Mouse (Mus musculus) CH12.LX (cell line): ENCODE measurements around the gene Fam92b. TPM values are rescaled to one million over a fixed set of nuclear protein-coding genes. Genes with fewer than 3 reads are reported as not detected.

Experiments
- DNase-seq: peaks from one replicate; pipeline ENCODE4 v3.0.0-alpha.2; 2013; ENCODE audit errors: extremely low read depth
- H3K27ac ChIP-seq: 2 replicates; pipeline ENCODE4 v1.5.1; 2012; ENCODE audit warnings: low read depth, mild to moderate bottlenecking, control low read depth, moderate library complexity; ENCODE audit not compliant: insufficient read depth
- H3K27me3 ChIP-seq: replicated peaks from 2 replicates; pipeline ENCODE3; 2012; ENCODE audit warnings: inconsistent platforms
- H3K36me3 ChIP-seq, 2 experiments: replicated peaks in 1 of 2; 2 replicates each; pipeline versions ENCODE3 to v1.6.1; 2012; ENCODE audit warnings: inconsistent platforms in 1 of 2, low read length in 1 of 2, mild to moderate bottlenecking in 1 of 2, mixed read lengths in 1 of 2, moderate library complexity in 1 of 2; ENCODE audit not compliant: control insufficient read depth in 1 of 2, insufficient read depth in 1 of 2
- H3K4me1 ChIP-seq, 2 experiments: 2 replicates each; pipeline ENCODE4 v1.6.1; 2012; ENCODE audit warnings: inconsistent platforms in 1 of 2, moderate library complexity in 1 of 2; ENCODE audit not compliant: insufficient read depth in 2 of 2, control insufficient read depth in 1 of 2
- H3K4me2 ChIP-seq: 2 replicates; pipeline ENCODE4 v1.6.1; 2012; ENCODE audit warnings: low read depth, mild to moderate bottlenecking, control low read depth; ENCODE audit not compliant: poor library complexity, insufficient read depth, severe bottlenecking
- H3K4me3 ChIP-seq, 3 experiments: fragments of 150-350 bp in 1 of 3; sonication (generic) in 1 of 3; replicated peaks in 1 of 3; 2 replicates each; pipeline versions ENCODE3 to v1.5.1; 2011 to 2012; ENCODE audit warnings: low read depth in 2 of 3, low read length in 2 of 3, mild to moderate bottlenecking in 2 of 3, moderate library complexity in 2 of 3, control low read depth in 1 of 3, improper control_type of control experiment in 1 of 3, inconsistent platforms in 1 of 3, mixed read lengths in 1 of 3; ENCODE audit not compliant: poor library complexity in 1 of 3
- H3K79me2 ChIP-seq: replicated peaks from 2 replicates; pipeline ENCODE4 v1.6.1; 2012; ENCODE audit warnings: mild to moderate bottlenecking, moderate library complexity; ENCODE audit not compliant: control insufficient read depth, poor library complexity, insufficient read depth, severe bottlenecking; ENCODE audit errors: extremely low read depth
- H3K9ac ChIP-seq: 2 replicates; pipeline ENCODE4 v1.6.1; 2012; ENCODE audit warnings: low read depth, mild to moderate bottlenecking, control low read depth, moderate library complexity; ENCODE audit not compliant: insufficient read depth
- H3K9me3 ChIP-seq: replicated peaks from 2 replicates; pipeline ENCODE3; 2012; ENCODE audit warnings: low read length, inconsistent platforms, mixed read lengths
- CHD2 ChIP-seq: IDR thresholded peaks from 2 replicates; pipeline ENCODE4 v1.6.1; 2011; ENCODE audit warnings: low read length, improper control_type of control experiment
- ELF1 ChIP-seq: IDR thresholded peaks from 2 replicates; pipeline ENCODE4 v1.6.1; 2014; ENCODE audit warnings: low read depth, mild to moderate bottlenecking, inconsistent platforms, low read length, improper control_type of control experiment
- EP300 ChIP-seq: IDR thresholded peaks from 2 replicates; pipeline ENCODE4 v1.6.1; 2011; ENCODE audit warnings: low read length, improper control_type of control experiment
- ETS1 ChIP-seq: conservative IDR thresholded peaks from 2 replicates; pipeline ENCODE4 v1.6.1; 2012; ENCODE audit warnings: low read depth, mild to moderate bottlenecking, inconsistent platforms, low read length, improper control_type of control experiment, moderate library complexity
- GABPA ChIP-seq: IDR thresholded peaks from 2 replicates; pipeline ENCODE4 v1.6.1; 2012; ENCODE audit warnings: low read depth, low read length, improper control_type of control experiment, inconsistent platforms; ENCODE audit not compliant: insufficient replicate concordance
- HCFC1 ChIP-seq: IDR thresholded peaks from 2 replicates; pipeline ENCODE4 v1.6.1; 2012; ENCODE audit warnings: low read depth, mild to moderate bottlenecking, inconsistent platforms, low read length, improper control_type of control experiment
- IRF4 ChIP-seq: IDR thresholded peaks from 2 replicates; pipeline ENCODE4 v1.6.1; 2014; ENCODE audit warnings: low read depth, mild to moderate bottlenecking, inconsistent platforms, low read length, improper control_type of control experiment
- JUN ChIP-seq: IDR thresholded peaks from 2 replicates; pipeline ENCODE4 v1.6.1; 2011; ENCODE audit warnings: low read depth, mild to moderate bottlenecking, low read length, improper control_type of control experiment, moderate library complexity; ENCODE audit not compliant: insufficient read depth
- KAT2A ChIP-seq: IDR thresholded peaks from 2 replicates; pipeline ENCODE4 v1.6.1; 2012; ENCODE audit warnings: low read length, improper control_type of control experiment, inconsistent platforms; ENCODE audit not compliant: insufficient replicate concordance
- MAFK ChIP-seq: IDR thresholded peaks from 2 replicates; pipeline ENCODE4 v1.6.1; 2011; ENCODE audit warnings: low read length, improper control_type of control experiment; ENCODE audit not compliant: insufficient replicate concordance
- MAX ChIP-seq: IDR thresholded peaks from 2 replicates; pipeline ENCODE4 v1.6.1; 2011; ENCODE audit warnings: low read length, improper control_type of control experiment
- MEF2A ChIP-seq: IDR thresholded peaks from 2 replicates; pipeline ENCODE4 v1.6.1; 2014; ENCODE audit warnings: low read depth, mild to moderate bottlenecking, inconsistent platforms, low read length, improper control_type of control experiment, borderline replicate concordance
- NELFE ChIP-seq: IDR thresholded peaks from 2 replicates; pipeline ENCODE4 v1.6.1; 2011; ENCODE audit warnings: low read depth, low read length, improper control_type of control experiment
- NRF1 ChIP-seq: IDR thresholded peaks from 2 replicates; pipeline ENCODE4 v1.6.1; 2014; ENCODE audit warnings: low read depth, mild to moderate bottlenecking, inconsistent platforms, low read length, improper control_type of control experiment, moderate library complexity
- PAX5 ChIP-seq: IDR thresholded peaks from 2 replicates; pipeline ENCODE4 v1.6.1; 2012; ENCODE audit warnings: low read length, inconsistent platforms, mixed read lengths
- RAD21 ChIP-seq: IDR thresholded peaks from 2 replicates; pipeline ENCODE4 v1.6.1; 2011; ENCODE audit warnings: low read depth, mild to moderate bottlenecking, low read length, improper control_type of control experiment, moderate library complexity
- SIN3A ChIP-seq: IDR thresholded peaks from 2 replicates; pipeline ENCODE4 v1.6.1; 2012; ENCODE audit warnings: low read length, improper control_type of control experiment, inconsistent platforms
- SMC3 ChIP-seq: IDR thresholded peaks from 2 replicates; pipeline ENCODE4 v1.6.1; 2011; ENCODE audit warnings: low read depth, low read length, improper control_type of control experiment
- TBP ChIP-seq: conservative IDR thresholded peaks from 2 replicates; pipeline ENCODE4 v1.6.1; 2011; ENCODE audit warnings: low read depth, low read length, improper control_type of control experiment
- TCF12 ChIP-seq: IDR thresholded peaks from 2 replicates; pipeline ENCODE4 v1.6.1; 2014; ENCODE audit warnings: low read depth, mild to moderate bottlenecking, inconsistent platforms, low read length, improper control_type of control experiment
- UBTF ChIP-seq: IDR thresholded peaks from 2 replicates; pipeline ENCODE4 v1.6.1; 2012; ENCODE audit warnings: low read depth, mild to moderate bottlenecking, inconsistent platforms, low read length, improper control_type of control experiment, moderate library complexity
- USF2 ChIP-seq: conservative IDR thresholded peaks from 2 replicates; pipeline ENCODE4 v1.6.1; 2011; ENCODE audit warnings: low read depth, low read length, improper control_type of control experiment
- ZKSCAN1 ChIP-seq: IDR thresholded peaks from 2 replicates; pipeline ENCODE4 v1.6.1; 2012; ENCODE audit warnings: low read depth, inconsistent platforms, low read length, improper control_type of control experiment, borderline replicate concordance
- ZMIZ1 ChIP-seq: IDR thresholded peaks from 2 replicates; pipeline ENCODE4 v1.6.1; 2012; ENCODE audit warnings: low read depth, mild to moderate bottlenecking, inconsistent platforms, low read length, improper control_type of control experiment
- dilution Hi-C: fragments of 300-500 bp; cut with MboI; formaldehyde crosslinking; loops from 2 replicates; pipeline ENCODE4 v1.14.3; 2020; ENCODE audit warnings: low sequenced_read_pairs; ENCODE audit not compliant: extremely low pct_unique_long_range_greater_than_20kb, extremely low pct_ligation_motif_present
- in situ Hi-C: fragments of 300-500 bp; cut with MboI; formaldehyde crosslinking; loops from 3 replicates; pipeline ENCODE4 v1.14.3; 2019; ENCODE audit warnings: low sequenced_read_pairs, low pct_ligation_motif_present, low pct_unique_long_range_greater_than_20kb, mixed read lengths
- polyA plus RNA-seq: library from polyadenylated mRNA; unstranded; fragments of >175 nt; gene quantifications from 2 replicates; pipeline ENCODE4 v1.2.1, GENCODE M21; 2012; ENCODE audit warnings: low read depth; ENCODE audit not compliant: insufficient read length
- total RNA-seq, 2 experiments: library from RNA; depleted of rRNA; stranded (reverse); fragments of 300-350 nt in 1 of 2; fragments of >200 nt in 1 of 2; gene quantifications; 2 replicates each; pipeline ENCODE4 v1.2.3; 2012 to 2014

Fam92b gene
- total and polyA plus RNA-seq, 3 experiments = not detected

GRCm38 (mm10) chr8:120124836-120125389 lies 52.4 kb downstream of the Fam92b start:
- H3K79me2 ChIP-seq = no peaks in the 10 kb centered on the region
- H3K36me3 ChIP-seq = no peaks in the 10 kb centered on the region
- H3K27ac ChIP-seq = no peak overlapping the region
- dilution Hi-C loops (no loop called here), in situ Hi-C loops (no loop called here)
- H3K4me2 ChIP-seq = no peak overlapping the region
- peaks cover 8% of the 10 kb centered on the region for H3K9me3 ChIP-seq
- H3K27me3 ChIP-seq = peaks cover 86% of the 10 kb centered on the region
- DNase-seq = no peak
- peaks cover 4 to 10% of the 10 kb centered on the region in 2 experiments for H3K4me1 ChIP-seq
- H3K9ac ChIP-seq = no peak overlapping the region
- no peak overlapping the region for H3K4me3 ChIP-seq
- TF ChIP-seq CHD2 = no peak
- no peak for TF ChIP-seq ZKSCAN1

- H3K4me2 ChIP-seq = no peak overlapping the region
- peaks cover 7 to 17% of the 10 kb centered on the region in 2 experiments for H3K4me1 ChIP-seq
- no peaks in the 10 kb centered on the region for H3K79me2 ChIP-seq
- peaks cover 8% of the 10 kb centered on the region for H3K9me3 ChIP-seq
- no peak overlapping the region for H3K4me3 ChIP-seq
- no peak overlapping the region for H3K9ac ChIP-seq
- H3K27me3 ChIP-seq = peaks cover 84% of the 10 kb centered on the region
- in situ Hi-C loops = no loop called here
- H3K36me3 ChIP-seq = no peaks in the 10 kb centered on the region
- H3K27ac ChIP-seq = no peak overlapping the region
- dilution Hi-C loops = no loop called here
- TF ChIP-seq PAX5 = no peak
- TF ChIP-seq TCF12 = no peak
- TF ChIP-seq NELFE = no peak
- no peak for TF ChIP-seq EP300
- TF ChIP-seq SMC3 = no peak
- no peak for TF ChIP-seq IRF4
- TF ChIP-seq, all 38 proteins: peak for 0
- DNase-seq = no peak
Measured at GRCm38 (mm10) chr8:120124261-120124660, 53.0 kb downstream of the Fam92b start.

- Histone ChIP-seq H3K27ac (no peak overlapping the region), H3K27me3 (peaks cover 89% of the 10 kb centered on the region), H3K9me3 (peaks cover 3% of the 10 kb centered on the region), H3K4me3 (no peak overlapping the region), H3K79me2 (no peaks in the 10 kb centered on the region), H3K9ac (no peak overlapping the region), H3K4me2 (no peak overlapping the region), H3K4me1 (peaks cover 7 to 20% of the 10 kb centered on the region in 2 experiments), H3K36me3 (no peaks in the 10 kb centered on the region)
- no peak for TF ChIP-seq SIN3A
- TF ChIP-seq MAFK = no peak
- no peak for TF ChIP-seq NELFE
- no peak for TF ChIP-seq UBTF
- TF ChIP-seq ZMIZ1 = no peak
- no peak for TF ChIP-seq JUN
- TF ChIP-seq HCFC1 = no peak
- no peak for TF ChIP-seq USF2
- no peak for TF ChIP-seq GABPA
- no peak for TF ChIP-seq NRF1
- no peak for TF ChIP-seq ETS1
- TF ChIP-seq TCF12 = no peak
- no peak for TF ChIP-seq MEF2A
- TF ChIP-seq MAX = no peak
- no peak for TF ChIP-seq TBP
- no peak for TF ChIP-seq RAD21
- TF ChIP-seq ELF1 = no peak
- TF ChIP-seq KAT2A = no peak
- dilution Hi-C loops (no loop called here), in situ Hi-C loops (no loop called here)
- peak; percentile 26 for DNase-seq
Measured at GRCm38 (mm10) chr8:120120951-120121350, 56.3 kb downstream of the Fam92b start.
